Mouse (Mus musculus): Measurements from ENCODE around the gene Col4a6. TPM values are rescaled to one million over a fixed set of nuclear protein-coding genes. Genes with fewer than 3 reads are reported as not detected.
A peak's percentile ranks its signal among the peaks of the same experiment; 100 is the strongest.

The Col4a6 gene
- polyA plus RNA-seq, 1 experiment = 0.01 TPM

GRCm38 (mm10) chrX:141384632-141385031 is 89.2 kb downstream of the Col4a6 start:
- H3K79me3 ChIP-seq (ENCODE audit: low read depth) = no peaks in the 10 kb centered on the region
- H3K27me3 ChIP-seq (ENCODE audit: control insufficient read depth, insufficient read depth, insufficient read length) = no peaks in the 10 kb centered on the region

GRCm38 (mm10) chrX:141370276-141370675 is 103.6 kb downstream of the Col4a6 start:
- TF ChIP-seq CTCF (IDR thresholded peaks at IDR 0.05; ENCODE audit: control insufficient read depth, insufficient read depth, insufficient read length) = no peak
- no peak for TF ChIP-seq USF1 (IDR thresholded peaks at IDR 0.05; ENCODE audit: low read depth)
- no peak for TF ChIP-seq MYOG (IDR thresholded peaks at IDR 0.05; ENCODE audit: control insufficient read depth, extremely low read depth, insufficient read length)
- TF ChIP-seq CEBPB (IDR thresholded peaks at IDR 0.05; ENCODE audit: low read depth) = no peak
- TF ChIP-seq MYOD1 (IDR thresholded peaks at IDR 0.05; ENCODE audit: control insufficient read depth, insufficient read length, low read depth) = no peak
- no peak for TF ChIP-seq FOSL1 (IDR thresholded peaks at IDR 0.05; ENCODE audit: insufficient read depth, low read length, poor library complexity, severe bottlenecking)
- TF ChIP-seq MAX (IDR thresholded peaks at IDR 0.05) = no peak
- Histone ChIP-seq H3K27me3 (ENCODE audit: control insufficient read depth, insufficient read depth, insufficient read length) (no peaks in the 10 kb centered on the region), H3K79me2 (ENCODE audit: control insufficient read depth, insufficient read depth) (no peaks in the 10 kb centered on the region), H3K36me3 (ENCODE audit: control insufficient read depth, insufficient read depth) (no peaks in the 10 kb centered on the region), H3ac (ENCODE audit: control insufficient read depth, insufficient read length, low read depth) (no peak overlapping the region), H3K4me3 (ENCODE audit: insufficient read depth, poor library complexity, severe bottlenecking) (no peak overlapping the region), H3K79me3 (ENCODE audit: low read depth) (no peaks in the 10 kb centered on the region)

More at GRCm38 (mm10) chrX:141384632-141385031, 89.2 kb downstream of the Col4a6 start:
- no peak for TF ChIP-seq CEBPB (IDR thresholded peaks at IDR 0.05; ENCODE audit: low read depth)
- TF ChIP-seq USF1 (IDR thresholded peaks at IDR 0.05; ENCODE audit: low read depth) = no peak
- TF ChIP-seq MYOD1 (IDR thresholded peaks at IDR 0.05; ENCODE audit: control insufficient read depth, insufficient read length, low read depth) = no peak
- TF ChIP-seq MAX (IDR thresholded peaks at IDR 0.05) = no peak
- TF ChIP-seq FOSL1 (IDR thresholded peaks at IDR 0.05; ENCODE audit: insufficient read depth, low read length, poor library complexity, severe bottlenecking) = no peak
- no peak for TF ChIP-seq MYOG (IDR thresholded peaks at IDR 0.05; ENCODE audit: control insufficient read depth, extremely low read depth, insufficient read length)
- no peak for TF ChIP-seq CTCF (IDR thresholded peaks at IDR 0.05; ENCODE audit: control insufficient read depth, insufficient read depth, insufficient read length)
- Histone ChIP-seq H3K4me3 (ENCODE audit: insufficient read depth, poor library complexity, severe bottlenecking) (no peak overlapping the region), H3ac (ENCODE audit: control insufficient read depth, insufficient read length, low read depth) (no peak overlapping the region), H3K79me2 (ENCODE audit: control insufficient read depth, insufficient read depth) (no peaks in the 10 kb centered on the region), H3K36me3 (ENCODE audit: control insufficient read depth, insufficient read depth) (no peaks in the 10 kb centered on the region)

GRCm38 (mm10) chrX:141363331-141363730 is 110.5 kb downstream of the Col4a6 start:
- Histone ChIP-seq H3K4me3 (ENCODE audit: insufficient read depth, poor library complexity, severe bottlenecking) (no peak overlapping the region), H3ac (ENCODE audit: control insufficient read depth, insufficient read length, low read depth) (no peak overlapping the region), H3K79me2 (ENCODE audit: control insufficient read depth, insufficient read depth) (no peaks in the 10 kb centered on the region), H3K36me3 (ENCODE audit: control insufficient read depth, insufficient read depth) (no peaks in the 10 kb centered on the region), H3K27me3 (ENCODE audit: control insufficient read depth, insufficient read depth, insufficient read length) (no peaks in the 10 kb centered on the region), H3K79me3 (ENCODE audit: low read depth) (no peaks in the 10 kb centered on the region)
- TF ChIP-seq FOSL1 (IDR thresholded peaks at IDR 0.05; ENCODE audit: insufficient read depth, low read length, poor library complexity, severe bottlenecking) = peak; percentile 85
- TF ChIP-seq MAX (IDR thresholded peaks at IDR 0.05) = peak; percentile 62
- no peak for TF ChIP-seq USF1 (IDR thresholded peaks at IDR 0.05; ENCODE audit: low read depth)
- no peak for TF ChIP-seq CTCF (IDR thresholded peaks at IDR 0.05; ENCODE audit: control insufficient read depth, insufficient read depth, insufficient read length)
- TF ChIP-seq MYOG (IDR thresholded peaks at IDR 0.05; ENCODE audit: control insufficient read depth, extremely low read depth, insufficient read length) = no peak
- peak; percentile 19 for TF ChIP-seq CEBPB (IDR thresholded peaks at IDR 0.05; ENCODE audit: low read depth)
- TF ChIP-seq MYOD1 (IDR thresholded peaks at IDR 0.05; ENCODE audit: control insufficient read depth, insufficient read length, low read depth) = no peak

GRCm38 (mm10) chrX:141341417-141341816 is 132.5 kb downstream of the Col4a6 start:
- H3K79me3 ChIP-seq (ENCODE audit: low read depth) = no peaks in the 10 kb centered on the region
- TF ChIP-seq FOSL1 (IDR thresholded peaks at IDR 0.05; ENCODE audit: insufficient read depth, low read length, poor library complexity, severe bottlenecking) = no peak
- H3K4me3 ChIP-seq (ENCODE audit: insufficient read depth, poor library complexity, severe bottlenecking) = no peak overlapping the region
- no peaks in the 10 kb centered on the region for H3K79me2 ChIP-seq (ENCODE audit: control insufficient read depth, insufficient read depth)
- H3K36me3 ChIP-seq (ENCODE audit: control insufficient read depth, insufficient read depth) = no peaks in the 10 kb centered on the region
- H3K27me3 ChIP-seq (ENCODE audit: control insufficient read depth, insufficient read depth, insufficient read length) = no peaks in the 10 kb centered on the region
- H3ac ChIP-seq (ENCODE audit: control insufficient read depth, insufficient read length, low read depth) = no peak overlapping the region

- H3K4me3 ChIP-seq (ENCODE audit: insufficient read depth, poor library complexity, severe bottlenecking) = no peak overlapping the region
- H3K27me3 ChIP-seq (ENCODE audit: control insufficient read depth, insufficient read depth, insufficient read length) = no peaks in the 10 kb centered on the region
- TF ChIP-seq MYOD1 (IDR thresholded peaks at IDR 0.05; ENCODE audit: control insufficient read depth, insufficient read length, low read depth) = no peak
- TF ChIP-seq MAX (IDR thresholded peaks at IDR 0.05) = no peak
- no peak for TF ChIP-seq USF1 (IDR thresholded peaks at IDR 0.05; ENCODE audit: low read depth)
- no peak for TF ChIP-seq MYOG (IDR thresholded peaks at IDR 0.05; ENCODE audit: control insufficient read depth, extremely low read depth, insufficient read length)
- no peak for TF ChIP-seq CTCF (IDR thresholded peaks at IDR 0.05; ENCODE audit: control insufficient read depth, insufficient read depth, insufficient read length)
- no peak for TF ChIP-seq FOSL1 (IDR thresholded peaks at IDR 0.05; ENCODE audit: insufficient read depth, low read length, poor library complexity, severe bottlenecking)
- no peak for TF ChIP-seq CEBPB (IDR thresholded peaks at IDR 0.05; ENCODE audit: low read depth)
- no peaks in the 10 kb centered on the region for H3K79me3 ChIP-seq (ENCODE audit: low read depth)
- no peaks in the 10 kb centered on the region for H3K36me3 ChIP-seq (ENCODE audit: control insufficient read depth, insufficient read depth)
- no peaks in the 10 kb centered on the region for H3K79me2 ChIP-seq (ENCODE audit: control insufficient read depth, insufficient read depth)
- H3ac ChIP-seq (ENCODE audit: control insufficient read depth, insufficient read length, low read depth) = no peak overlapping the region
These were observed 145.8 kb downstream of the Col4a6 start for GRCm38 (mm10) chrX:141328044-141328443.

- TF ChIP-seq FOSL1 (IDR thresholded peaks at IDR 0.05; ENCODE audit: insufficient read depth, low read length, poor library complexity, severe bottlenecking) (no peak), CEBPB (IDR thresholded peaks at IDR 0.05; ENCODE audit: low read depth) (no peak), MAX (IDR thresholded peaks at IDR 0.05) (no peak), MYOD1 (IDR thresholded peaks at IDR 0.05; ENCODE audit: control insufficient read depth, insufficient read length, low read depth) (no peak), CTCF (IDR thresholded peaks at IDR 0.05; ENCODE audit: control insufficient read depth, insufficient read depth, insufficient read length) (no peak), USF1 (IDR thresholded peaks at IDR 0.05; ENCODE audit: low read depth) (no peak), MYOG (IDR thresholded peaks at IDR 0.05; ENCODE audit: control insufficient read depth, extremely low read depth, insufficient read length) (no peak)
- H3K4me3 ChIP-seq (ENCODE audit: insufficient read depth, poor library complexity, severe bottlenecking) = no peak overlapping the region
- no peaks in the 10 kb centered on the region for H3K79me2 ChIP-seq (ENCODE audit: control insufficient read depth, insufficient read depth)
- H3K36me3 ChIP-seq (ENCODE audit: control insufficient read depth, insufficient read depth) = no peaks in the 10 kb centered on the region
- no peaks in the 10 kb centered on the region for H3K79me3 ChIP-seq (ENCODE audit: low read depth)
- H3K27me3 ChIP-seq (ENCODE audit: control insufficient read depth, insufficient read depth, insufficient read length) = no peaks in the 10 kb centered on the region
- H3ac ChIP-seq (ENCODE audit: control insufficient read depth, insufficient read length, low read depth) = no peak overlapping the region
These were observed 149.7 kb downstream of the Col4a6 start for GRCm38 (mm10) chrX:141324201-141324600.

Measured in C2C12 (cell line).